In the genomic region with DNA sequence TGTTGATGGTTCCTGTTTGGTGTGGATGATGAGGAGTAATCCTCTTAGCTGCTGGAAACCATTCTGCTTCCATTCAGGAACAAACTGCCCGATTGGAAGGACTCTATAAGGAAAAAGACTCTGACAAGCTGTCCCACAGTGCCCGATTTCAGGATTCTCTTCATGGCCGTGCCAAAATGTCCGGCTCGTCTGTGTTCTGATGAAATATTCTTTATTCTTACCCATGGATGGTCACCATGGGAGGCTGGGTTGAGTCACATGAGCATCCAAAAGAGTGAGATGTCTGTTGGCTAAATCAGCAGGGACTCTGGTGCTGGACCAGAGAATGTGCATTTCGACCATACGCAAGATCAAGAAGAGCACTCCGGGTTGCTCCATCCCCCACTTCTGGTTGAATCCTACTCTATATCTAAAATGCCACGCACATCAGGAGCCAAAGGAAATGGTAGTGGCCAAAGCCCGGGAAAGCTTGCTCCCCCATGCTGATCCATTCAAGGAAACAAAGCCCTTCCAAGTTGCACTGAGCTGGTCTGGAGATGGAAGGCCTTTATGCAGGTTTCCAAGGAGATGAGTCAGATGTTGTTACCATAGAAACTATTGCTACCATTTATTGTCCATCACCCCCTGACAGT, we compare ENCODE assay signal across 15 mouse cellular contexts.
DNase-seq lines count a peak whose midpoint lies in the region; ATAC-seq and TF ChIP-seq lines count a peak whose summit lies in the region.
"Had no signal": no experiment of that assay in that cellular context is flagged by ENCODE, and none has a peak within 500 bp of the region (broad histone marks: within the 10 kb centered on the region; RNA-seq: fewer than 3 reads in every experiment).

No protein-coding gene starts in this region.

- no peaks in the 10 kb centered on the region for H3K36me3 ChIP-seq in forebrain, postnatal 0 days (ENCODE audit: insufficient read depth)
- H3K36me3 ChIP-seq in midbrain, embryonic 14.5 days (ENCODE audit: control insufficient read depth, insufficient read depth, low read length) = no peaks in the 10 kb centered on the region
- H3K36me3 ChIP-seq in heart, embryonic 11.5 days (ENCODE audit: control insufficient read depth, insufficient read depth, low read length) = no peaks in the 10 kb centered on the region
- H3K36me3 ChIP-seq: embryonic facial prominence, embryonic 12.5 days had no signal

- peak; percentile 66 for DNase-seq in R1 (ENCODE audit: low read depth, low spot score)
- peak; percentile 33 to 54 for DNase-seq in cerebellum, postnatal 10 days
- peak; percentile 56 for DNase-seq in forebrain, postnatal 0 days
- peak; percentile 71 for DNase-seq in midbrain, embryonic 14.5 days
- no peak for DNase-seq in right cerebral cortex, postnatal 4 days
- no peak for DNase-seq in thymus, postnatal 0 days (ENCODE audit: low spot score)
- no peak for DNase-seq in urinary bladder, postnatal 4 days (ENCODE audit: low spot score in 2 of 2)
- DNase-seq: adrenal gland, postnatal 25 days; gastrocnemius, adult 2 months; kidney, postnatal 25 days; lung, adult 18-20 months; right cerebral cortex, postnatal 14 days had no signal

- 32% methylated on average over 10 of the region's 10 CpGs for WGBS in forebrain, postnatal 0 days
- 18% methylated on average over 10 of the region's 10 CpGs for WGBS in midbrain, embryonic 14.5 days
- WGBS in heart, embryonic 11.5 days (ENCODE audit: insufficient replicate concordance) = 87% methylated on average over 10 of the region's 10 CpGs

- H3K4me3 ChIP-seq in forebrain, postnatal 0 days (ENCODE audit: low read depth, low read length) = no peak overlapping the region
- no peak overlapping the region for H3K4me3 ChIP-seq in midbrain, embryonic 14.5 days (replicated peaks; ENCODE audit: low read depth, low read length)
- H3K4me3 ChIP-seq in heart, embryonic 11.5 days (ENCODE audit: low read depth, low read length) = no peak overlapping the region
- H3K4me3 ChIP-seq: embryonic facial prominence, embryonic 12.5 days; gastrocnemius, adult 2 months had no signal

- TF ChIP-seq CTCF in forebrain, postnatal 0 days (IDR thresholded peaks at IDR 0.05; ENCODE audit: low read depth) = no peak

- no peak overlapping the region for H3K4me2 ChIP-seq in forebrain, postnatal 0 days (ENCODE audit: low read depth)
- H3K4me2 ChIP-seq in midbrain, embryonic 14.5 days (ENCODE audit: low read length) = no peak overlapping the region
- H3K4me2 ChIP-seq in heart, embryonic 11.5 days = no peak overlapping the region
- H3K4me2 ChIP-seq: embryonic facial prominence, embryonic 12.5 days had no signal

- H3K9me3 ChIP-seq in forebrain, postnatal 0 days (ENCODE audit: low read length) = no peaks in the 10 kb centered on the region
- H3K9me3 ChIP-seq in midbrain, embryonic 14.5 days (ENCODE audit: control insufficient read depth, low read length) = no peaks in the 10 kb centered on the region
- no peaks in the 10 kb centered on the region for H3K9me3 ChIP-seq in heart, embryonic 11.5 days (replicated peaks; ENCODE audit: control insufficient read depth, low read length)
- H3K9me3 ChIP-seq: embryonic facial prominence, embryonic 12.5 days had no signal

- ATAC-seq in forebrain, postnatal 0 days = peak; percentile 90
- ATAC-seq in midbrain, embryonic 14.5 days (ENCODE audit: low FRiP score, low TSS enrichment) = peak; percentile 77
- ATAC-seq in heart, embryonic 11.5 days (replicated peaks; ENCODE audit: insufficient number of reproducible peaks, low FRiP score, low TSS enrichment) = no peak

- no peaks in the 10 kb centered on the region for H3K27me3 ChIP-seq in forebrain, postnatal 0 days (ENCODE audit: insufficient read depth, low read length)
- 0 out of 2 replicates have a peak, but pooled peaks cover 4% of the 10 kb centered on the region for H3K27me3 ChIP-seq in midbrain, embryonic 14.5 days (ENCODE audit: control insufficient read depth, insufficient read depth, low read length)
- H3K27me3 ChIP-seq in heart, embryonic 11.5 days (ENCODE audit: control insufficient read depth, insufficient read depth, low read length) = no peaks in the 10 kb centered on the region
- H3K27me3 ChIP-seq: embryonic facial prominence, embryonic 12.5 days had no signal

- no peak overlapping the region for H3K27ac ChIP-seq in forebrain, postnatal 0 days (ENCODE audit: low read depth, low read length)
- H3K27ac ChIP-seq in midbrain, embryonic 14.5 days (replicated peaks; ENCODE audit: low read depth, low read length) = peak overlapping the region; percentile 37
- no peak overlapping the region for H3K27ac ChIP-seq in heart, embryonic 11.5 days (ENCODE audit: low read depth, low read length)
- H3K27ac ChIP-seq: embryonic facial prominence, embryonic 12.5 days; gastrocnemius, adult 2 months; stomach, postnatal 0 days had no signal

- no peaks in the 10 kb centered on the region; the same call in 1 of the 2 replicates for H3K4me1 ChIP-seq in forebrain, postnatal 0 days (ENCODE audit: insufficient read depth)
- H3K4me1 ChIP-seq in midbrain, embryonic 14.5 days (ENCODE audit: control insufficient read depth, insufficient read depth, low read length) = 0 out of 2 replicates have a peak, but pooled peaks cover 13% of the 10 kb centered on the region
- no peaks in the 10 kb centered on the region for H3K4me1 ChIP-seq in heart, embryonic 11.5 days (ENCODE audit: control insufficient read depth, insufficient read depth, low read length)
- H3K4me1 ChIP-seq: embryonic facial prominence, embryonic 12.5 days had no signal

- H3K9ac ChIP-seq in forebrain, postnatal 0 days = no peak overlapping the region
- H3K9ac ChIP-seq in midbrain, embryonic 14.5 days (replicated peaks; ENCODE audit: low read length) = no peak overlapping the region
- no peak overlapping the region for H3K9ac ChIP-seq in heart, embryonic 11.5 days (ENCODE audit: low read depth, low read length)
- H3K9ac ChIP-seq: embryonic facial prominence, embryonic 12.5 days had no signal

Comparison
In these comparisons a context has a peak if more than half of its experiments do, and no peak if none do; other contexts are left out.
1. DNase-seq: peak in R1 (single experiment), cerebellum, postnatal 10 days (2 of 2), forebrain, postnatal 0 days (single experiment) and midbrain, embryonic 14.5 days (single experiment); none in right cerebral cortex, postnatal 4 days (single experiment), thymus, postnatal 0 days (single experiment) and urinary bladder, postnatal 4 days (0 of 2).